Mouse (Mus musculus) heart, postnatal 0 days (tissue): Measurements from ENCODE around the gene Cela1.

Source experiments
- CTCF ChIP-seq: IDR thresholded peaks from 2 replicates; pipeline ENCODE4 v1.5.1; 2016; ENCODE audit warnings: antibody characterized with exemption, control low read depth, low read depth
- EP300 ChIP-seq: IDR thresholded peaks from 2 replicates; pipeline ENCODE4 v1.6.1; 2016; ENCODE audit warnings: antibody characterized with exemption, low read depth

DNA sequence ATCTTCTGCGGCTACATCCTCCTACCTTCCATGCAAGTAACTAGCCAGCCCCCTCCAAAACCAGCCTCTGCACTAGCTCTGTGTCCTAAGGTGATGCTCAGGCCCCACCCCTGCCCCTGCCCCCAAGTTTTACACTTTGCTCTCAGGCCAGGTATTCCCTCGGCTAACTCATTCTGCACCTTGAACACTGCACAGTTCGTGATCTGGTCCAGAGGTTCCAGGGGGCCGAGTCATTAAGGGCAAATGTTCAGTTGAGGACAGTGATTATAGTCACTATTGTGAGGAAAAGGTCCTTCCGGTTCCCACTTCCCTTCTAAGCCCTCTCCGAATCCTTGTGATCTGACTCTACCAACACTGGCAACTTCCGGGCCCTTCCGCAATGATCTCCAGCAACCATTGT lies 26.7 kb upstream of the Cela1 start:
- TF ChIP-seq CTCF, result no peak
- no peak for TF ChIP-seq EP300
